Mouse (Mus musculus): Measurements from ENCODE around the gene Madcam1.

Madcam1 gene

GRCm38 (mm10) chr10:79707759-79708158, 43.4 kb downstream of the Madcam1 start:
- no peak for DNase-seq (ENCODE audit: low read depth in 1 of 2, low spot score in 2 of 2)

DNA sequence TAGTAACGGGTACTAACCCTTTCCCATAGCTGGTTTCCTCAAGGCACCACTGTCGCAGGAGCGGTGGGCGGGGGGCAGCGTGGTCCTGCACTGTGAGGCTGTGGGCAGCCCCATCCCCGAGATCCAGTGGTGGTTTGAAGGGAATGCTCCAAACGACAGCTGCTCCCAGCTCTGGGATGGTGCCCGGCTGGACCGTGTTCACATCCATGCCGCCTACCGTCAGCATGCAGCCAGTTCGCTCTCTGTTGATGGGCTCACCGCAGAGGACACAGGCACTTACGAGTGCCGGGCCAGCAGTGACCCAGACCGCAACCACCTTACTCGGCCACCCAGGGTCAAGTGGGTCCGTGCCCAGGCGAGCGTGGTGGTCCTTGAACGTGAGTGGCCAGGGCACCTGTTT, 44.3 kb downstream of the Madcam1 start:
- DNase-seq (ENCODE audit: low read depth in 1 of 2, low spot score in 2 of 2), result no peak

DNA sequence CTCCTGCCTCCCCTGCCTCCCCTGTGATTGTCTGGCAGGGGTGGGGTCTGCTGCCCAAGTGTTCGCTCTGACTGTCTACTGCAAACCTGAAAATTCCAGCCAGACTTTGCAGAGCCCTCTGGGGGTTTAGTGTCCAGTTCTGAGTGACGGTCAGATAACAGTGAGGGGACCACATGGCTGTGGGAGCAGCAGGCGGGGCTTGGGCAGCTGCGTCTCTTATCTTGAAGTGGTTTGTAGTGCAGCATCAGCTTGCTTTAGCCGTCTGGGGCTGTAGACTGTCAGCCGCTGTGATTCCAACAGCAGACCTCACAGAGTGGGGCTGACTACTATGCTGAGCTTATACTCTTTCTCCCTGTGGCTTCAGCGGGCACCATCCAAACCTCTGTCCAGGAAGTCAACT, 44.9 kb downstream of the Madcam1 start:
- DNase-seq (ENCODE audit: low read depth in 1 of 2, low spot score in 2 of 2), result no peak

- no peak for DNase-seq (ENCODE audit: low read depth in 1 of 2, low spot score in 2 of 2)
Observed at GRCm38 (mm10) chr10:79712029-79712428, 47.7 kb downstream of the Madcam1 start.

DNA sequence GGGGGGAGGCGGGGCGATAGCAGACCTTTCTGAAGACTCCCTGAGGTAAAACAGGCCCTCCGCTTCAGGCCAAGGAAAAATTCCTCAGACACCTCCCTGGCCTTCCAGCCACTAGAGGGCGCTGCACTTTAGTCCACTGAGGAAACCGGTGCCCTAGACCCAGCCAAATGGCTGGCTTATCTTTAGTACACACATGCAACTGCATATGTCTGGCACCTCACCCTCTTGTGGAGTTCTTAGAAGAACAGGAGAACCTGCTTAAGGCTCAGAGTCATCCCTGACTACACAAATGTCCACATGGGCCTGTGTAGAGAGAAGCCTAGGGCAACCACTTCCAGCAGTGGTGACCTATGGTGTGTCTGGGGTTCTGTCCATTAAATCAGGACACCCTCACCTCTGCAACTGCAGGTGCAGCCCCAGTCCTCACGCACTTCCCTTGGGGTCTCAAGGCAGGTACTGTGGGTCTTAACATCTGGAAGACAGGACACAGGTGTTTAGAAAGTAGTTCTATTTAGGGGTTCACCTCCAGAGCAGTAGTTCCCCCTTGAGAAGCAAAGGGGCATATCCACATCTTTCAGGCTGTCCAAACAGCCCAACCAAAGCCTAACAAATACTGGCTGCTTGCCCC, 48.3 kb downstream of the Madcam1 start:
- DNase-seq (ENCODE audit: low read depth in 1 of 2, low spot score in 2 of 2), result peak in 1 of 2 experiments; percentile 51

DNA sequence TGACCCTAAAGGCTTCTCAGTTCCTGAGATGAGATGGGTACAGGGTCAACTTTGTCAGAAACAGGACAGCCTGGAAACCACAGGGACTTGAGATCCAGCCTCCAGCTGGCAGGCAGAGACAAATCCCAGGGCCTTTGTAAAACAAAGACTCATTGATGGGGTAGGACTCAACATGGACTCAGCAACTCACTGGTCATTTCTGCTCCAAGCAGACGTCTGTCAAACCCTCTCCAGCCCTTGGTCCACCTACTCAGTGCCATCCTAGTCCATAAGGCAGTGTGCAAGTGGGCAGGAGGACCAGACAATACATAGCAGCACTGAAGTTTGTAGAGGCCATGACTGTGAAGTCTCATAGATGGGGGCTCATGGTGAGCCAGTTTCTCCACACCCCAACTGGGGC, 48.8 kb downstream of the Madcam1 start:
- DNase-seq (ENCODE audit: low read depth in 1 of 2, low spot score in 2 of 2), result no peak

DNA sequence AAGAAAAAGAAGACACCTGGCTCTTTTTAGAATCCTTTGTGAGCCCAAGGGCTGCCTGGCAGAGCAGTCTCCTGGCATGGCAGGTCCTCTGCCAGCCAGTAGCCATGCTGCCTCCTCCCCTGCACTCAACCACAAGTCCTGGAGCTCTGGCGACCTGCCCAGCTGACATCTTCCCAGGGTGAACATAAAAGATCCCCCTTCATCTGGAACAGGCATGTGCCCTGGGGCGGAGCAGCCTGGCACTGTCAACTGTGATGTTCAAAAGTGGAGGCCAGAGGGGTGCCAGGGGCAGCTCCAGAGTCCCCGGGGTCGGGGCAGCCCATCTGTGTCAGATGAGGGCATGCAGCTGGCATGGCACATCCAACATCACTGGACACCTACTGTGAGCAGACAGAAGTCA, 50.6 kb downstream of the Madcam1 start:
- DNase-seq (ENCODE audit: low read depth in 1 of 2, low spot score in 2 of 2), result no peak

DNA sequence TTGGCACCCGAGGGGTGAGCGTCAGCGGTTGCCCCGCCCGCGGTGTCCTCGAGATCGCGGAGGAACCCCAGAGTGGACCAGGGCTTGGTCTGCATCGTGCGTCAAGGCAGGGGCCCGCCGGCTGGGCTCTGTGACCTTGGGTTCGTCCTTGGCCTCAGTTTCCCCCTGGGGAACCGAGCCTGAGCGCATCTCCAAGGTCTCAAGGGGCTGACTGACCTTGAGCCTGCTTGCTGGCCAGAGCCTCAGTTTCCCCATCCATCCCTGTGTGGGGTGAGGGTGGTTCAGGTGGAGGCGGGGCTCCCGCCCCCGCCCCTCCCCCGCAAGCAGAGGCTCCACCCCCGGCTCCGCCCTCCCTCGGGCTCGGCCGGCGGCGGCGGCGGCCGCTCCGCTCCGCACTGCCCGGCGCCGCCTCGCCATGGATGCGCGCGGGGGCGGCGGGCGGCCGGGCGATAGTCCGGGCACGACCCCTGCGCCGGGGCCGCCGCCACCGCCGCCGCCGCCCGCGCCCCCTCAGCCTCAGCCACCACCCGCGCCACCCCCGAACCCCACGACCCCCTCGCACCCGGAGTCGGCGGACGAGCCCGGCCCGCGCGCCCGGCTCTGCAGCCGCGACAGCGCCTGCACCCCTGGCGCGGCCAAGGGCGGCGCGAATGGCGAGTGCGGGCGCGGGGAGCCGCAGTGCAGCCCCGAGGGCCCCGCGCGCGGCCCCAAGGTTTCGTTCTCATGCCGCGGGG, 52.1 kb downstream of the Madcam1 start, which contains the start of gene Hcn2:
Hcn2 (plus strand) TSS at position 381 of the 734 bp plus-strand sequence.
- no peak for DNase-seq (ENCODE audit: low read depth in 1 of 2, low spot score in 2 of 2)

DNA sequence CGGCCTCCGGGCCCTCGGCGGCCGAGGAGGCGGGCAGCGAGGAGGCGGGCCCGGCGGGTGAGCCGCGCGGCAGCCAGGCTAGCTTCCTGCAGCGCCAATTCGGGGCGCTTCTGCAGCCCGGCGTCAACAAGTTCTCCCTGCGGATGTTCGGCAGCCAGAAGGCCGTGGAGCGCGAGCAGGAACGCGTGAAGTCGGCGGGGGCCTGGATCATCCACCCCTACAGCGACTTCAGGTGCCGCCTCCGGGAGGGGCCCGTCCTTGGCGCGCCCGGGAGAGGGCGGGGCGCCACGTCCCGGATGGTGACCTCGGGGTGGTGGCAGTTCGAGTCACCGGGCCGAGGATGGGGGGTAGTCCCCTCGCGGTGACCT, 52.6 kb downstream of the Madcam1 start:
- no peak for DNase-seq (ENCODE audit: low read depth in 1 of 2, low spot score in 2 of 2)

DNA sequence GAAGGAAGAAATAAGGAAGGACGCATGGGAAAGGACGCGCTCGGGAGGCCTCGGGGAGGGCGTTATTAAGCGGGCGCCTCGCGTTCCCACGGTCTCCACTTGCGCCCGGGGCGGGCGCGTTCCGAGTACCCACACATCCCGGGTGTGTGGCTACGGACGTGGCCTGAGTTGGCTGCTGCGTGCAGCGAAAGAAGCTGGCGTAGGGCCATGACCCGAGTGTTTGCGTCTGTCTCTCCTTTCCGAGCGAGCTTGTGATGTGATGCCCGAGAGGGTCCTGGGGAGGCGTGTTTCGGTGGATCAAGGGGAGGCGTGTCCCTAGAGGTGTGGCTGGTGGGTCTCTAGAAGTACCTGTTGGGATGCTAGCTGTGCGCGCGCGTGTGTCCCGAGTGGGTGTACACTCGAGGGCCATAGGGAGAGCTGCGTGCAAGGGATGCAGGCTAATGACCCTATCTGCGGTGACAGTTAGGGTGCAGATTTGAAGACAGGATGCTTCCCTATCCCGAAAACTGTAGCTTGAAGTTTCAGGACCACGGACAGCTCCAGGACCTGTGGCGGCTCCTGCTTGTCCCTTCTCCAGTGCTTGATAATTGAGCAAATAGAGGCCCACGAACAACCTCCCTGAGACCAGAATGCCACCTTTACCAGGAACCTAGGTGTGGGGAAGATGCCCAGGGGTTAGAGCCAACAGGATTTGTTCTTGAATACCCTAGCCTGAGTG, 53.4 kb downstream of the Madcam1 start:
- DNase-seq (ENCODE audit: low read depth in 1 of 2, low spot score in 2 of 2), result no peak
